Mouse (Mus musculus): Measurements from ENCODE around the gene Dennd4a. TPM values are rescaled to one million over a fixed set of nuclear protein-coding genes. Genes with fewer than 3 reads are reported as not detected.

The Dennd4a gene
- polyA plus RNA-seq, 1 experiment = 6.2 TPM

- Histone ChIP-seq H3K9me3 (ENCODE audit: control insufficient read depth, low read length) (peaks cover 4% of the 10 kb centered on the region; the same call in 1 of the 2 replicates), H3K36me3 (ENCODE audit: control insufficient read depth) (peaks cover 97% of the 10 kb centered on the region), H3K27me3 (ENCODE audit: control insufficient read depth) (no peaks in the 10 kb centered on the region), H3K4me1 (ENCODE audit: control insufficient read depth) (peaks cover 8% of the 10 kb centered on the region), H3K4me3 (replicated peaks) (no peak overlapping the region)
- TF ChIP-seq TAL1 (IDR thresholded peaks at IDR 0.05; ENCODE audit: low read length) (no peak), GATA1 (IDR thresholded peaks at IDR 0.05; ENCODE audit: low read length) (no peak)
Observed at GRCm38 (mm10) chr9:64913973-64914372, 102.8 kb downstream of the Dennd4a start.

- H3K4me1 ChIP-seq (ENCODE audit: control insufficient read depth) = peaks cover 8% of the 10 kb centered on the region
- no peak overlapping the region for H3K4me3 ChIP-seq (replicated peaks)
- H3K9me3 ChIP-seq (ENCODE audit: control insufficient read depth, low read length) = peaks cover 4% of the 10 kb centered on the region; the same call in 1 of the 2 replicates
- no peak for TF ChIP-seq TAL1 (IDR thresholded peaks at IDR 0.05; ENCODE audit: low read length)
- TF ChIP-seq GATA1 (IDR thresholded peaks at IDR 0.05; ENCODE audit: low read length) = no peak
- no peaks in the 10 kb centered on the region for H3K27me3 ChIP-seq (ENCODE audit: control insufficient read depth)
- peaks cover 98% of the 10 kb centered on the region for H3K36me3 ChIP-seq (ENCODE audit: control insufficient read depth)
Observed at GRCm38 (mm10) chr9:64914629-64915028, 103.5 kb downstream of the Dennd4a start.

GRCm38 (mm10) chr9:64918560-64918959, 107.4 kb downstream of the Dennd4a start:
- H3K4me3 ChIP-seq (replicated peaks) = peak overlapping the region; percentile 54
- H3K36me3 ChIP-seq (ENCODE audit: control insufficient read depth) = peaks cover 97% of the 10 kb centered on the region
- peaks cover 11% of the 10 kb centered on the region for H3K4me1 ChIP-seq (ENCODE audit: control insufficient read depth)
- H3K9me3 ChIP-seq (ENCODE audit: control insufficient read depth, low read length) = peaks cover 2% of the 10 kb centered on the region; the same call in 1 of the 2 replicates
- H3K27me3 ChIP-seq (ENCODE audit: control insufficient read depth) = no peaks in the 10 kb centered on the region
- no peak for TF ChIP-seq GATA1 (IDR thresholded peaks at IDR 0.05; ENCODE audit: low read length)
- TF ChIP-seq TAL1 (IDR thresholded peaks at IDR 0.05; ENCODE audit: low read length) = no peak

- peaks cover 4% of the 10 kb centered on the region for H3K4me1 ChIP-seq (ENCODE audit: control insufficient read depth)
- TF ChIP-seq TAL1 (IDR thresholded peaks at IDR 0.05; ENCODE audit: low read length) (no peak), GATA1 (IDR thresholded peaks at IDR 0.05; ENCODE audit: low read length) (no peak)
- peaks cover 41% of the 10 kb centered on the region for H3K36me3 ChIP-seq (ENCODE audit: control insufficient read depth)
- H3K9me3 ChIP-seq (ENCODE audit: control insufficient read depth, low read length) = no peaks in the 10 kb centered on the region
- H3K27me3 ChIP-seq (ENCODE audit: control insufficient read depth) = no peaks in the 10 kb centered on the region
- no peak overlapping the region for H3K4me3 ChIP-seq (replicated peaks)
Observed at GRCm38 (mm10) chr9:64925771-64926170, 114.6 kb downstream of the Dennd4a start.

GRCm38 (mm10) chr9:64926201-64926991, 115.3 kb downstream of the Dennd4a start:
- Histone ChIP-seq H3K9me3 (ENCODE audit: control insufficient read depth, low read length) (no peaks in the 10 kb centered on the region), H3K27me3 (ENCODE audit: control insufficient read depth) (no peaks in the 10 kb centered on the region), H3K36me3 (ENCODE audit: control insufficient read depth) (peaks cover 34% of the 10 kb centered on the region), H3K4me3 (replicated peaks) (no peak overlapping the region), H3K4me1 (ENCODE audit: control insufficient read depth) (peaks cover 8% of the 10 kb centered on the region)
- no peak for TF ChIP-seq GATA1 (IDR thresholded peaks at IDR 0.05; ENCODE audit: low read length)
- no peak for TF ChIP-seq TAL1 (IDR thresholded peaks at IDR 0.05; ENCODE audit: low read length)

GRCm38 (mm10) chr9:64930256-64930655, 119.1 kb downstream of the Dennd4a start:
- Histone ChIP-seq H3K4me1 (ENCODE audit: control insufficient read depth) (peaks cover 46% of the 10 kb centered on the region), H3K27me3 (ENCODE audit: control insufficient read depth) (no peaks in the 10 kb centered on the region)
- TF ChIP-seq TAL1 (IDR thresholded peaks at IDR 0.05; ENCODE audit: low read length) (no peak), GATA1 (IDR thresholded peaks at IDR 0.05; ENCODE audit: low read length) (no peak)

GRCm38 (mm10) chr9:64931751-64932610, 120.8 kb downstream of the Dennd4a start:
- peaks cover 59% of the 10 kb centered on the region for H3K4me1 ChIP-seq (ENCODE audit: control insufficient read depth)
- no peaks in the 10 kb centered on the region for H3K36me3 ChIP-seq (ENCODE audit: control insufficient read depth)
- no peak overlapping the region for H3K4me3 ChIP-seq (replicated peaks)
- no peaks in the 10 kb centered on the region for H3K9me3 ChIP-seq (ENCODE audit: control insufficient read depth, low read length)
- H3K27me3 ChIP-seq (ENCODE audit: control insufficient read depth) = no peaks in the 10 kb centered on the region
- no peak for TF ChIP-seq GATA1 (IDR thresholded peaks at IDR 0.05; ENCODE audit: low read length)
- TF ChIP-seq TAL1 (IDR thresholded peaks at IDR 0.05; ENCODE audit: low read length) = no peak

More at GRCm38 (mm10) chr9:64930256-64930655, 119.1 kb downstream of the Dennd4a start:
- Histone ChIP-seq H3K9me3 (ENCODE audit: control insufficient read depth, low read length) (no peaks in the 10 kb centered on the region), H3K36me3 (ENCODE audit: control insufficient read depth) (no peaks in the 10 kb centered on the region), H3K4me3 (replicated peaks) (no peak overlapping the region)

- peaks cover 79% of the 10 kb centered on the region for H3K4me1 ChIP-seq (ENCODE audit: control insufficient read depth)
- TF ChIP-seq TAL1 (IDR thresholded peaks at IDR 0.05; ENCODE audit: low read length) (no peak; the same call in 1 of the 3 replicates), GATA1 (IDR thresholded peaks at IDR 0.05; ENCODE audit: low read length) (no peak)
Observed at GRCm38 (mm10) chr9:64934015-64934754, 123.0 kb downstream of the Dennd4a start.

More at GRCm38 (mm10) chr9:64934015-64934754, 123.0 kb downstream of the Dennd4a start:
- H3K9me3 ChIP-seq (ENCODE audit: control insufficient read depth, low read length) = no peaks in the 10 kb centered on the region
- no peaks in the 10 kb centered on the region for H3K36me3 ChIP-seq (ENCODE audit: control insufficient read depth)
- H3K27me3 ChIP-seq (ENCODE audit: control insufficient read depth) = no peaks in the 10 kb centered on the region
- H3K4me3 ChIP-seq (replicated peaks) = peak overlapping the region; percentile 28
